Mouse (Mus musculus): ENCODE measurements around the gene Ap1m2.

DNA sequence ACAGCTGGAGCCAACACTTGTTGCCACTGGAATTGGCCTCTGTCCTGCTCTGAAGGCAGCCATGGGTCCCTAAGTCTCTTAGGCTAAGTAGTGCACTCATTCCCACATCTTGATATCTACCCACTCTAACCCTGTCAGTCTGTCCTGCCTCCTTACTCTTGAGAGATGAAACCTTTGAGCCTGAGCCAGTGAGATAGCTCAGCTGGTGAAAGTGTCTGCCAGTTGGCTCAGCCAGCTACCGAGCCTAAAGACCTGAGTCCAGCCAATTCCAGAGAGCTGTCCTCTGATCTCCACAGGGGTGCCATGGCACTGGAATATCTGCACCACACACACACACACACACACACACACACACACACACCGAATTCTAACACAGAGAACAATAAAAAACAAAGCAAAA lies 61.6 kb downstream of the Ap1m2 start:
- no peak for TF ChIP-seq CTCF (IDR thresholded peaks at IDR 0.05; ENCODE audit: borderline replicate concordance, insufficient read depth, low read length)
- no peak for TF ChIP-seq POLR2A (IDR thresholded peaks at IDR 0.05; ENCODE audit: low read depth, low read length)
